Mouse (Mus musculus) ZHBTc4 (cell line): ENCODE results near the gene Nrxn3.
A peak's percentile ranks its signal among the peaks of the same experiment; 100 is the strongest.

Experiments used
- DNase-seq: peaks from one replicate; pipeline ENCODE4 v3.0.0-alpha.2; 2011; ENCODE audit warnings: low read depth, low spot score

Gene Nrxn3

DNA sequence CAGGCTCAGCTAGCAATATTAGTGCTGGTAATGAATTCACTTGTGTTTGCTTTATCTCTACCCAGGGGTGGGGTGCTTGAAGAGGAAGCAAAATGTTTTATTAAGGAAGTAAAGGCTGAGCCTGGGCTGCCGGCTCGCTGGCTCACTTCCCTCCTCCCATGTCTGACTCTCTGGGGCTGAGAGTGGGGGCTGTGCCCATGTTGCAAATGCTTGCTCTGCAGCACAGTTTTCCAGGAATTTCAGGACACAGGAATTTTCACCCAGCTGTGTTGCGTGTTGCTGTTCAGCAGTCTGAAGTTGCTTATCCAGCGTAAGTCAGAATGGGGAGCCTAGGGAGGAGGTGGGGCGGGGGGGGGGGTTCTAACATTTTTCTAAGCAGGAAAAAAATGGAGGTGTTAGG is 89.5 kb downstream of the Nrxn3 start:
- DNase-seq = no peak

DNA sequence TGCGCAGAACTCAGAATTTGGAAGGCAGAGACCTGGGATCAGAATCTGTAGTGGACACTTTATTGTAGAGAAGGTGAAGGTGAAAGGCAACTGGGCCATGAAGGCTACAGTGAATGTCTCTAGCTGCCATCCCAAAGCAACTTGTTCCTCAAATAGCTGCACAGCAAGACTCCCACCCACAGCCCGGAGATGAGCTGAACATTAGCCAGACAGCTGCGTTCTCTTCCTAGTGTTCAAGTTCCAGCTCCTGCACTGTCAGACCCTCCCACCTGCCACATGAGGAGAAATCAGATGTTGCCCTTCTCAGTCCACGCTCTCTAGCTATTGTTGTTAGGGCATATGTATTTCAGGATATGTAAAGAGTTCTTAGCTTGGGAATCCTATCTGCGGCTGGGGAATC is 94.2 kb downstream of the Nrxn3 start:
- DNase-seq = no peak

DNA sequence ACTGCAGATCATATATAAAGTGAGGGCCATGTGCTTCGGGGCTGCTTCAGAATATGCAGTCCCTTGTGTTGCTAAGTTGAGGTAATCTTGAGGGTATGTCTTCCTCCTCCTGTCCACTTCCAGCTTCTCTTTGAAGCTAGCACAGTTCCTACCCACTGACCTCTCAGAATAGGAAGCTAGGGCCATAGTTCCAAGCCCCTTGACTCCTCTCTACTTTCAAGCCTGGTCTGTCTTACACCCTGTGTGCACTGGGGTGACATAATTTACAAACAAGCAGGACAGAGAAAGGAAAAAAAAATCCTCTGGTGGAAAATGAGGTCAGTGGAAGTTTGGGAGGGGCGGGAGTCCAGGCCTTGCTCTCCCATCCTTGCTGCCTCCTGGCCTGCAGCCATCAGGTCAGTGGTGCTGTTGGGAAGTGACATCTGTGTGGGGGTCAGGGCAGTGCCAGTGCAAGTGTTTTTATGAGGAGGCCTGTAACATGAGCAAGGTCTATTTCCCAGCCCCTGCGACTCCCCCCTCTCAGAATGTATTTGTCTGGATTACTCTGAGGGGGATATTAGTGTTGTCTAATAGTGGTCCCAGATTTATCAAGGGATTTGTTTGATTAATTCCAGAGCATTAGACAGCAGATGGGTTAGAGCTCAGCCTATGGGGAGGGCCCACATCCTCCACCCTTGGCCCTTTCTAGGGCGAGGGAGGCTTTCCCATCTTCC is 96.1 kb downstream of the Nrxn3 start:
- no peak for DNase-seq

DNA sequence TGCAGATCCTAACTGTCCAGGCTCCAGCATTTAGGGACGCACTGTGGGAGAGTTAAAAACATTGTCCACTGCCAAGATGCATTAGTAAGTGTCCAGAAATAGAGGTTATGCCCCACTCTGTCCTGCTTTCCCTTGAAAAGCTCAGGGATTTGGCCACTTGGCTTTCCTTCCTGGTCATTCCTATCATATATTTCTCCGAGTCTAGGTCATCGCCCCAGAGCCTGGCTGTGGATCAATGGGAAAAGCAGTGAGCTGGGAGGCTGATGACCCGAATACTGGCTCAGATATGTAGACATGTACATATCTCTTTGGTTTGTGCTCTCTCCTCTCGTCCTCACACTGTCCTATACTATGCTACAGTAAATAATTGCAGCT is 96.6 kb downstream of the Nrxn3 start:
- no peak for DNase-seq

DNA sequence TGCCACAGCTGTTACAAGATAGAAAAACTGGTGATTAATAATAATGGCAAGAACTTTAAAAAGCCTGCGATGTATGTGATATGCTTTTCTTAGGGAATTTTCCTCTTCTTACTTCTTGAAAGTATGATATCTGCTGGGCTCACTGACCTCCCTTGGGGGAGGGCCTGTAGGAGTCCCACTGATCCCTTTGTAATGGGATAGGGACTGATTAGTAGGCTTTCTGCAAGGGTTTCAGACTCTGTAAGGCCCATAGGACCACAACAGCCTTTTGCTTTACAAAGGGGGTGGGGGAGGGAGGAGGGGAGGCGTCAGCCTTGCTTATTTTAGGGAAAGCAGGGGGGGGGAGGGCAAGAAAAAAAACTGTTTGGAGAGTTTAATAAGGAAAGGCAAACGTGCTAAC is 97.5 kb downstream of the Nrxn3 start:
- DNase-seq = no peak

DNA sequence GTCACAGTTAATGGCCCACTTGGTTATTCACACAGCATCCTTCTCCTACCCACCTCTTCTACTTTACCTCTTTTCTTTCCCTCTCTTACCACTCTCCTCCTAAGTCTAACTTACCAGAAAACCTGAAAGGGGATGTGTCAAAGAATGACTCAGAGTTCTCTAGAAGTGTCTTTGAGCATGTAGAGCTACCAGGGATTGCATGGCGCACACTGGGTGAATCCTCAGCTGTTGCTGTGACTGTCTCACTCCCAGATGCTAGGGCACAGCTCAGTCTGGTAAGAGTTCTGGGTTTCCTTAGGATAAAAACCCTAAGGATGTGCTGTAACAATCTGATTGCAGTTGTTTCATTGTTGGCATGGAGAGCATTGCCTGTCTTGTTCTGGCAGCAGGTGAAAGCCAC is 108.2 kb downstream of the Nrxn3 start:
- no peak for DNase-seq

DNA sequence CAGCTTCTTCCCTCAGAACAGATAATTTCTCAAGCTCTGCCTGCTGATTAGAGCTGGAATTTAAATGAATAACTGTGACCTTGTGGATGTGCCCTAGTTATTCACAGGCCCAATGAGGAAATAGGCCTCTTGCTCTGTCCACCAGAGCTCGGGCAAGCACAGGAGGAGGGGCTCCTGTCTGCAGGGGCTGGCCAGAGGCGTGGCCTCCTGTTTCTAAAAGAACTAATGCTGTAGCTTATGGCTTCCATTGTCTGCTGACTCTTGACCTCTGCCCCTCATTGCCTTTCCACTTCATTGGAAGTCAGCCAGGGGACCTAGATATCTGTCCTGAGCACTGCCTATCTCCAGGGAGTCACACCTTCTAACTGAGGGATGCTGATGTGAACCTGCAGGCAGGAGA is 113.1 kb downstream of the Nrxn3 start:
- DNase-seq = no peak

DNA sequence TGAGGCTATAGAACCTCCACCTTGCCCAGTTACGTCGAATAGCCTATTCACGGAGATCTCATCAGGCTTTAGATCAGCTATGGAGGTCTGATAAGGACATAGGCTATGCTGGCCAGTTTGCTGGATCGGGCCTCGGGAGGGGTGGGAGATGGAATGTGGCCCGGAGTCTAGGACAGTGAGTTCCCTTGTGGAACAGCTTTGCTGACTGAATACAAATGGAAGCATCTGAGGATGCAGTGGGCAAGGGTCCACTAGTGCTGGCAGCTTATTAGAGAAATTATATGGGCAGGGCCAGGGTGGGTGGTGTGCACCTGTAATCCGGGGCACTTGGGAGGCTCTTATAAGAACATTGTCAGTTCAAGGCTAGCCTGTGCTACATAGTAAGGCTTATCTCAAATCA is 117.0 kb downstream of the Nrxn3 start:
- DNase-seq = no peak

DNA sequence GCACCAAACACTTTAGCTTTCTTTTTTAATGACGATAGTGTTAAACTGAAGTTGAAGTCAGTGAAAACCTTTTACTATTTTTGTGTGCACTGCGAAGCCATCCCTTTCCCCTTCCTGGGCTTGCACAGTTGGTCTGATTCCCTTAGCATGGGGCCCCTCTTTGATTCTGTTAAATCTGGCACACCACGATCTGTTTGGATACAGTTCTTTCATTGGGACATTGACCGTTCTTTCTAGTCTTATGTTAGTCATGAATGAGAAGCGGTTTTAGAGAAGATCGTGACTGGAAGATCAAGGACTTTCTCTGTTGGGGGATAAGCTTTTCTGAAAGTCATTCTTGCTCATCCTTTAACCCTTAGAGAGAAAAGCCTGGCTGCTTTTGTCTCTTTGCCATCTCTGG is 118.7 kb downstream of the Nrxn3 start:
- no peak for DNase-seq

DNA sequence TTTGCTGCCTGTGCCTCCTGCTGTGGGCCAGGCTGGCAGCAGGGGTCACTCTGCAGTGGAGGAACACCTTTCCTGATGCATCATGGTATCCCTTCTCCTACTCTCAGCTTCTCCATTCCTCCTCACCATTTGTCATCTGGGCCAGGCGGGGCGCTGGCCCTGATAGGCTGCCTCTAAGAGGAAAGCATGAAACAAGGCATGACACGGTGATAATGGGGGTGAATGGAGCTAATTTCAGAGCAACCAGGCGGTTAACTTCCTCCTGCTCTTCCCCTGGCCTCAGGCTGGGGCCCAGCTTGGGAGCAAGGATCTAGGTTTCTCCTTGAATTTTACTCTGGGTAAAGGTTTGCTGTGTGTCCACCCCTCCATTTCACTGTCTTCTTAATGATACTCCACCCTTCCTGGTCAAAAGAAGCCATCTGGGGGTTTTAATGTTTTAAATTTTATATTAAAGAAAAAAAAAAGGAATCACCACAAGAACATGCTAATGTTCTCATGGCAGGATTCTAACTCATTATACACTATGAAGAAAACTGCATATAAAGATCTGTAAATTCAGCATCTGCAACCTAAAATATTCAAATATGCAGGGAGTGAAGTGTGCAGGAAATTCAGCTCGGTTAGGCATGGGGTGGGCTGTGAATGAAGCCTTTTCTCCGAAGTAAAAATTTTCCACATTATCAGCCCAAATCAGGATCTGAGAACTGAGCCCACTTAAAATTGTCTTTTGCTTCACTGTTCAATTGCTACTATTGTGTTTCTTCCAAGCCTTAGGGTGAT is 127.9 kb downstream of the Nrxn3 start:
- no peak for DNase-seq

DNA sequence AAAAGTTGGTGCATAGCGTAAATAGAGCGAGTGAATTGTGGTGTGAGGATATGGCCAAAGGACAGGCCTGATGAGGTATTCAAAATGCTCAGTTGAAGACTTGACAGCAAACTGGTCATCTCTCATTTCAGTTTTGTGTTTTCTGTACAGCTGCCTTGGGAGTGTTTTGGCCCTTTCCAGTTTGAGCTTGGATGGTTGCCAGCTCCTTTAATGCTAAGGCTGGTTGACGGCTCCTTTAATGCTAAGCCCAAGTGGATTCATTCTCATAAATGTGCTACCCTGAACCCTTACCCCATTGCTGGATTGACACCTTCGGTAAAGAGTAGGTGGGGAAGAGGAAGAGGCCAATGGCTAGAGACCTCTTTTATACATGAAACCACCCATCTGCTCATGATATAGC is 131.4 kb downstream of the Nrxn3 start:
- DNase-seq = no peak

DNA sequence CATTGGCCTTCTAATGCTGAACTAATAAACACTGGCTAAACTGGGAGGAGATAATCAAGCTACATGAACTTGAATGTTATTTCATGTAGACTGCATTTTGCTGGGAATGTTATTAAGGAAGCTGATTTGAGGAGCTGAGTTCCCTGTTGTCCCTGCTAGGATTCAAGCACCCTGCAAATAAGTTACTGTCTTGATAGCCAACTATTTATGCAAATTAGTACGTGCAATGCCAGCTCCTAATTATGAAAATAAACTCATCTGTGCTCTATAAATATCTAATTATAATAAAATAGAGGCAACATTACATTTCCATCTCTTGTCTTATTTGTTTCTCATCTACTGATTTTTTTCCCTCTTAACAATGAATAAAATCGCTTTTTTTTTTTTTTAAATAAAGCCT is 135.0 kb downstream of the Nrxn3 start:
- no peak for DNase-seq

DNA sequence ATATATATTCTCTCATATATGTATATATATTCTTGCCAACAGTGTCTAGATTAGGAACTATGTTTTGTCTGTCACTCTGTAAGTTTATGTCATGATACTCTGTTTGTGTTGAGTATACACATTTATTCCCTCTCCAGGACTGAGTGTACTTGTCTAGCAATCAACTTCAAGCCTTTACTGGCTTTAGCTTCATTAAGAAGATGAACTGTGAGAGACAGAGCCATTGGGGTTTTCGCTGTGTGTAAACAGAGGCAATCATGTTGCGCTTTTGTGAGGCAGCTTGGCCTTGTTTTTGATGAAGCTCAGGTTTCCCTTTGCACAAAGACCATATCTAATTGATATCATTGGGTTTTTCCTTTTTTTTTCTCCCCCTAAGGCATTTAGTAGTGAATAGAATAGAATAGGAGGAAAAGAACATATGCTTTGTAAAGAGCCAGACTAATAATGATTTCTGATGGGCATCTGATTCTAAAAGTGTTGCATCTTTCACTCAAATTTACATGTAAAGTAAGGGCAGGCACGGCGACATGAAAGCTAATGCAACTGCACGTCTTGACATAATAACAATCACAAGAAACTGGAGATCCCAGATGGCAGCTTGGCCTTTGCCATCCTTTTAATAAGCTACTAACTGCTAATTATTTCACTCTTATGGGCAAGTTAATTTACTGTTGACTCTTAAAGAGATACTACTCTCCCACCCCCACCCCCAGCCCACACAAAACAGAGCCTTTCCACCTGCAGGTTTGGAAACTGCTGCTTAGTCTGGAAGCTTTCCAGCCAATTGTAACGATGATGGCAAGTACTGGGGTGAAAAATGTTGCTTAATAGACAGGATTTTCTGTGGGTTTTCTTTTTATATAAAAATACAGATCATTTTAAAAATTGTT is 137.0 kb downstream of the Nrxn3 start:
- no peak for DNase-seq

DNA sequence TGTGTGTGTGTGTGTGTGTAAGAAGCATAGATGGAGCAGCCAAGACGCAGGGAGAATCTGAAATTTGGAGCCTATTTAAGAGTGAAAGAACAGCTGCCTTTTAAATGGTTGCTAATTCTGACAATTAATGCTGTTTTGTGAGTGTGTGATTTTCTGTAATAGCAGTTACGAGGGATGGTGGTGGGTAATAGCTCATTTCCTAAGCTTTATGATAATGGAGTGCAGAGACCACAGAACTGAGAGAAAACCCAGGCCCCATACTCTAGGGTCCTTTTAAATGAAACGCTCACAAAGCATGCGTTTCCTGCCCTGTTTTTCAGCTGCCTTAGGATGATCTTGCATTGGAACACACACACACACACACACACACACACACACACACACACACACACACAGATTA is 137.7 kb downstream of the Nrxn3 start:
- DNase-seq = no peak

DNA sequence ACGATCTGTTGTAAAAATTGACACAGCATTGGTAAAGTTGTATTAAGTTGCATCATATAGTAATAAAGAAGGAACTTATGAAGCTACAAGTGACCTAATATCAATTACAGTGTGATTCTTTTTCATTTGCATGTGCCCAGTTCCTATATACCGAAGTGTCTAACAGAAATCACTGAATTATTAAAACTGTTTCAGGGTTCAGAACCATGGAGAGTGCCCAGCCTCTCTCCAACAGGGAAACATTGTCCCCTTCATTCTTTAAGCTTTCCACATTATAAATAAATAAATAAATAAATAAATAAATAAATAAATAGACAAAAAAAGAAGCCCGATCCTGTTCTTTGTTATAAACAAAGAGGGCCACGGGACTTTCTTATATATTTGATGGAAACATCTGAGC is 140.4 kb downstream of the Nrxn3 start:
- DNase-seq = peak; percentile 6

DNA sequence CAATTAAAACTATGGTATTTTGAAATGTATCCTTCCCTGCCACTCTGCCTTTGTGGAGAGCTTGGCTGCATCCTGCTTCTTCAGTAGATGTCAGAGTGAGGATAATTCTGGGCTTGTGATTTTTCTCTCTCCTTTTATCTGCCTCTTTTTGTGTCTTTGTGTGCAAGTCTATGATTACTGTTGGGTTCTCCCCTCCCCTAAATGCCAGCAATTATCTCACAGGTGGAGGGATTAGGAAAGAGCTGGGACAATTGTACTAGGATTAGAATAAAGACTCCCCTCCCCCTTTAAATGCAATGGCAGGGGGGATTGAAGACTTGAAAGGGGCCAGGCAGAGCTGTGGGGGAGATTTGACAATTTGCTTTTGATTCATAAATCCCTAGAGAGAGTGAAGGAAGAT is 145.6 kb downstream of the Nrxn3 start:
- no peak for DNase-seq

DNA sequence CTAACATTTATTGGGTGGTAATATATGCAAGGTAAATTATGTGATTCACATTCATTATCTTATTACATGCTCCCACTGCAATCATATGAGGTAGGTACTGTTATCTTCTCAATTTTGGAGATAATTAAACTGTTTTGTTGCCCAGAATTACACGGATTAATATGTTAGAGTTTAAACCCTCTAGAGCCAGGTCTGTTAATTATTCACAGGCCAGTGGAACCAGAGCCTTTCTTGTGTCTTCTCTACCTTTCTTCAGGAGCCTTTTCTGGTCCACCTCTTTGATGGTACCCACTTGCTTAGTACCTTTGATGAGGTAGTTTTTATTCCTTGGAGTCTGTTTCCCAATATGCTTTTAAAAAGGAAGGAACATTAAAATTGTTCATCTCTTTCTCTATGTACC is 174.7 kb downstream of the Nrxn3 start:
- no peak for DNase-seq

DNA sequence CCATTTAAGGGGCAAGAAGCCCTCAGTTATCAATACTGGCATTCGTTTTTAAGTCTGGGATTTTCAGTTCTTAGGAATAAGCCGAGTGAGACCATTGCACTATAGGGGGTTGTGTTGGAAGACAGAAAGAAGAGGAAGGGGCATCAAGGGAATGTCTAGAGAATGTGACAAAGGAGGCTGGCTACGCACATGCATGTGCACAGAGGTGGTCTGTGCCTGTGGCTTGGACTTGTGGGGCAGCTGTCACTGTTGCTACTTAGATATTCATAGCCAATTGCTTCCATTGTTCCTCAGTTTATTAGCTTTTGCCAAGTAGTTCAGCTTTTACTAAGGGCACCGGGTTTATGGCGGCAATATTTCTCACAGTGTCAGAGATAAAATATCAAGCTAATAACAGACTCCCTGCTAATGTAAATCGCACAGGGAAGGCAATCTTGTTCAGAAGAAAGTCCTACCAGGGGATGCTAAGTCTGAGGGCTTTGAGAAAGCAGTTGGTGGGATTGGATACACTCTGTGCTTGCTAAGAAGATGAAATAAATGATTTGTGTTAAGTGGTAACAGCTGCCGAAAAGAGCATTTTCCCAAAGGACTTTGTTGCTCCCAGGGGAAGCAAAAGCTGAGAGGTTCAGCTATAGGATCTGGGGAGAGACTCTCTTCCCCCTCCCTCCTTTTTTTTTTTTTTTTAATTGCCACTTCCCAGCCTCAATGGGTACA is 177.5 kb downstream of the Nrxn3 start:
- DNase-seq = no peak

DNA sequence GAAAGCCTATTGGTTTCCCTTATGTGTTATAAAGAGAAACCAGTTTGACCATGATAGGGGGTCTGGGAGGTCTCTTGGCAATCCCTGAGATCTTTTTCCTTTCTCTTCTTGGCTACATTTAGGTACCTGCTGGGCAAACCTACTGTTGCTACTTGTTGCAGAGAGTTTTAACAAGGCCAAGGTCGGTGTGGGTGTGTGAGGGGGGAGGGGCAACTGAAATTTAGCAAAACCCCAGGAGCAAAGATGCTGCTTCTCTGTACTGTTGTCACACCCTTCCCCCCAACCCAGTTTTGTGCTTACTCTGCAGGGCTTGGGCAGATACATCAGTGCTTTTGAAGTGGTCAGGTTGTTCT is 178.0 kb downstream of the Nrxn3 start:
- DNase-seq = peak; percentile 9

DNA sequence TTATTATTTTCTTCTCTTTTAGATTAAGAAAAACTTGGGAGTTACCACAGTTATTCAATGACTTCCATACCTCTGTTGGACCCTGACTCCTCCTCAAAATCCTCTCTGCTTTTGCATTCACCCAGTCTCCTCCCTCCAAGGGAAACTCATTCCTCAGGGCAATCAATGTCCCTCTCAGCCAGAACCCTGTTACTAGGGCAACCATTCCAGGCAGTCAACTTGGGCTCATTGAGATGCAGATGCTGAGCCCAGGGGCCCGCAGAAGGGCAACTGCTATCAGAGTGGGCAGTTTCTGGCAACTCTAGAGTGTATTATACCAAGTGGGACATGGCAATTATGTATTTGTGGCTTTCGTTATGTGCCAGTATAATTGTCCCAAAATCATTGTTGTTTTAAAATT is 188.1 kb downstream of the Nrxn3 start:
- DNase-seq = peak; percentile 87

DNA sequence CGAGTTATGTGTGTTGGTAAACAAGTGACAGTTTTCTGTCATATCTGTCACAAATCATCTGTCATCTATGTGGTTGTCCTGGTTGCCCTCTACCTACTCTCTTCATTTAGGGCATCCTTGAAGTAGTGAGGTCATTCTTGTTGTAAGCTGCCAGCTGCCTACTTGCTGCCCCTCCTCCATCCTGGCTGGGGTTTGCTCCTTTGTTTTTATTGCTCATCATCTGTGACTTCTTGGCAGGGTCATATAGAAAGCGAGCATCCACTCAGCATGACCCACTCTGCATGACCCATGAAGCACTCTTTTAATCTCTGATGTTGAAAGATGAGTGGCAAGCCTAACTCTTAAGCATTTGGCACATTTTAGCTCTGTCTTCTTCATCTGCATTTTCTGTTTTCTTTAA is 194.1 kb downstream of the Nrxn3 start:
- DNase-seq = no peak

DNA sequence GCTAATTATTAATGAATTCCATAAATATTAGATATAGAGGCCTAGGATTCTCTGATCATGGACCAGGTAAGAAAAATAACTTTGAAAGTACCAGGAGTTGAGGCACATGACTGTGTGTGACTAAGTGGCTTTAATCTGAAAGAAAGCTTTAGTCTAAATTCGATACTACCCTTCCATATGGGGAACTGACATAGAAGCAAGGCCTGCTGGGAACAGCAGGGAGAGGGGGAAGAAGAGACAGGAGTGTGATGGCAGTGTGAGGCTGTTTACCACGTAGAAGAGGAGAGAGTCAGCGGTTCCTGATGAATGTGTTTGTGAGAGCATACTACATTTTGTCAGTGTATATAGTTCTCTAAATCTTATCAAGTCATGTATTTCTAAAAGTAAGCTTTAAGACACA is 202.2 kb downstream of the Nrxn3 start:
- DNase-seq = no peak
